Mouse (Mus musculus): ENCODE measurements around the gene Bicra. TPM values are rescaled to one million over a fixed set of nuclear protein-coding genes. Genes with fewer than 3 reads are reported as not detected.

Gene Bicra
- polyA plus RNA-seq, 1 experiment from 2014 or later, result 8.7 TPM

DNA sequence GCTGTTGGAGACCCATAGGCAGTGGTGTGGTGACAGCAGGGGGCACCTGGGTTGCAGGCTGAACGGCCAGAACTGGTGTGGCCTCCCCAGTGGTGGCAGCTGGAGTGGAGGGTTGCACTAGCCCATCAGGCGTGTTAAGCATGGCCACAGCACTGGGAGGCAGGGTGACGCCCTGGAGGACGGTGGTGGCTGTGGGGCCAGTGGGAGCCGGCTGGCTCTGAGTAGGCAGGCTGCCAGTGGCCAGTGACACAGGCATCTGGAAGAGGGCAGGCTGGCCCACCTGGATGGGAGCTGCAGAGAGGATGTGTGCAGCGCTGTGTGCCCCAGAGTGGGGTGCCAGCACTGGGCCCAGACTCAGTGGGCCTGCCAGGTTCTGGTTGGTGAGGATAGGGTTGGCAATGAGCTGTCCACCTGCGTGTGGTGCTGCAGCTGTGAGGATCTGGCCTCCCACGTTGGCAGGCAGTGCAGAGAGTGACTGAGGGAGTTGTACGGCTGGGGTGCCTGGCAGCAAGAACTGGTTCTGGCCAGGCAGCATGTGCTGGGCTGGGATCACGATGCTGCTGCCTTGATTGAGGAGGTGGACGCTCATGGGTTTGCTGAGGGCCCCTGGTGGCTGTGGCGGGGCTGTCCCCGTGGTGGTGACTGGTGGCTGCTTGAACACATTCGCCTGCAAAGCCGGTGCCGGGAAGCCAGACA, 59.9 kb downstream of the Bicra start:
- H3K36me3 ChIP-seq (ENCODE audit: inconsistent target), result peaks cover 40% of the 10 kb centered on the region; the same call in 1 of the 2 replicates
- peaks cover 2% of the 10 kb centered on the region; the same call in 1 of the 2 replicates for H3K79me2 ChIP-seq (ENCODE audit: inconsistent target)
- H3K27ac ChIP-seq, result no peak overlapping the region
- WGBS (ENCODE audit: missing documents), result 96% methylated on average over 11 of the region's 16 CpGs
- H3K4me3 ChIP-seq (ENCODE audit: inconsistent target), result no peak overlapping the region

DNA sequence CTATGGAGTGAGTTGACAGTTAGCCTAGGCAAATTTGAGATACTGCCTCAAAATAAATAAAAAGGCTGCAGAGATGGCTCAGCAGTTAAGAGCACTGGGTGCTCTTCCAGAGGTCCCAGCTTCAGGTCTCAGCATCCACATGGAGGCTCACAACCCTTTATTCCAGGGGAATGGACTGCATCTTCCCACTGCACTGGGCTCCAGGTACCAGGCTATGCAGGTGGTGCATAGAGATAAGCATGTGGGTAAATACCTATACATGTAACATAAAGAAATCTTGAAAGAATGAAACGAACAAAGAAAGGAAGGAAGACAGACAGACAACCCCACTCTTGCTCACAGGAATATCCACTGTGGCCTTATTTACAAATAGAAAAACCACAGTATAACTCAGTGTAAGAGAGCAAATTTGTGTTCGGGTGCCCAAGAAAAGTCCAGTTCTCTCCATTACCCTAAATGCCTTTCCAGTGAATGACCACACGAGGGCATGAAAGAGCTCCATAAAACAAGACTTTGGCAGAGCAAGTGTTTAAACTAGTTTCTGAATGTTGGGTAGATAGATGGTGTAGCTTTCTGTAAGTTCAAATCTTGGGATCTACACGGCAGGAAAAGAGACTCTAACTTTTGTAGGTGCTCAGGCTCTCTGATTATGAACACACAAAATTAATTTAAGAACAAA, 64.9 kb downstream of the Bicra start:
- no peak overlapping the region for H3K27ac ChIP-seq
- H3K4me3 ChIP-seq (ENCODE audit: inconsistent target), result no peak overlapping the region
- WGBS (ENCODE audit: missing documents), result 18% methylated on average over 4 of the region's 4 CpGs
- peaks cover 22% of the 10 kb centered on the region; the same call in 1 of the 2 replicates for H3K79me2 ChIP-seq (ENCODE audit: inconsistent target)
- peaks cover 37% of the 10 kb centered on the region for H3K36me3 ChIP-seq (ENCODE audit: inconsistent target)

DNA sequence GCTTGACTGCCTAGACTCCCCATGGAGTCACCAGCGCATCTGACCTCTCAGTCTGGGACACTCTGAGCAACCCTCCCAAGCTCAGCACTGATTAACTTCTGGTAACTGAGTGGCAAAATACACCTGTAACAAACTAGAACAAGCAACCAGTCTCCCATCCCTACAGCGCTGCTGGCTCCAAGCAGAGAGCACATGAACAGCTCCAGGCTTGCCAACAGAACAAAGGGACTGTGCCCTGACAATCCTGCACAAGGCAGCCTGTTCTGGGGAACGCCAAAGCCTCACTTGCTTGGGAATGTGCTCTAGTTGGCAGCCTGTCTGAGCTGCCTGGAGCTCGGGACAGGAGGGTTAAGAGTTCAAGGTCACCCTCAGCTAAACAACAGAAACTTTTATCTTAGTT, 66.2 kb downstream of the Bicra start:
- Histone ChIP-seq H3K4me3 (ENCODE audit: inconsistent target) (no peak overlapping the region), H3K27ac (no peak overlapping the region), H3K79me2 (ENCODE audit: inconsistent target) (peaks cover 22% of the 10 kb centered on the region; the same call in 1 of the 2 replicates), H3K36me3 (ENCODE audit: inconsistent target) (peaks cover 42% of the 10 kb centered on the region)
- 96% methylated on average over 4 of the region's 4 CpGs for WGBS (ENCODE audit: missing documents)

DNA sequence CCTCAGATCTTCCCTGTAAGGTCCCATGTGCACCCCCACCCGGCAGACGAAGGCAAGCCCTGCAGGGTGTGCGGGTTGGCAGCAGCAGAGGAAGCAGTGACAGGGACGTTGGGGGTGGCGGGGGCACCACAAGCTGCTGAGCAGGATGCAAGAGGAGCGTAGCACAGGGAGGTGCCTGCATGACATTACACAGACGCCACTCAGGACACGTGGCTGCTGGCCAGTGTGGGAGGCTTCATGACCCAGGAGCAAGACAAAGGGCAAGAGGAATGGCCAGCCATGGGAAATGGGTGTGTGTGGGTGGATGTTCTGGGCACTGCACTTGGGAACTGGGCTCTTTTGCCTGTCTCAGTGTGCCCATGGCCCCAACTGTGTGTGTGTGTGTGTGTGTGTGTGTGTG, 67.5 kb downstream of the Bicra start:
- Histone ChIP-seq H3K79me2 (ENCODE audit: inconsistent target) (peaks cover 22% of the 10 kb centered on the region; the same call in 1 of the 2 replicates), H3K4me3 (ENCODE audit: inconsistent target) (no peak overlapping the region), H3K36me3 (ENCODE audit: inconsistent target) (peaks cover 40% of the 10 kb centered on the region), H3K27ac (no peak overlapping the region)
- 72% methylated on average over 8 of the region's 8 CpGs for WGBS (ENCODE audit: missing documents)

DNA sequence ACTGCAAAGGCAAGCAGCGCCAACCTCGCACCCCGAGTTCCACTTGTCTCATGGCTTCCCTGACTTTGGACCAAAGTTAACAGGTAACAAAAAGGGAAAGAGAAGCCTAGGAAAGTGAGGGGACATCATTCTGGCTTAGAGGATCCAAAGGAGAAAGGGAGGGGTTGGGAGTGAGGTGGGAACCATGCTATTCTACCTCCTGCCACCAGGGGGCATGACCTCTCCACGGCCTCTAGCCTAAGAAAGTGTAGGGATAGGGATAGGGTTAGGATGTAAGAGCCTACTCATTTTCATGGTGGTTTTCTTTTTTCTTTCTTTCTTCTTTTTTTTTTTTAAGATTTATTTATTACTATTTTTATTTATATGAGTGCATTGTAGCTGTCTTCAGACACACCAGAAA, 71.8 kb downstream of the Bicra start:
- WGBS (ENCODE audit: missing documents), result 72% methylated on average over 4 of the region's 4 CpGs
- Histone ChIP-seq H3K27ac (no peak overlapping the region), H3K36me3 (ENCODE audit: inconsistent target) (peaks cover 57% of the 10 kb centered on the region), H3K79me2 (ENCODE audit: inconsistent target) (peaks cover 4% of the 10 kb centered on the region; the same call in 1 of the 2 replicates), H3K4me3 (ENCODE audit: inconsistent target) (no peak overlapping the region)

DNA sequence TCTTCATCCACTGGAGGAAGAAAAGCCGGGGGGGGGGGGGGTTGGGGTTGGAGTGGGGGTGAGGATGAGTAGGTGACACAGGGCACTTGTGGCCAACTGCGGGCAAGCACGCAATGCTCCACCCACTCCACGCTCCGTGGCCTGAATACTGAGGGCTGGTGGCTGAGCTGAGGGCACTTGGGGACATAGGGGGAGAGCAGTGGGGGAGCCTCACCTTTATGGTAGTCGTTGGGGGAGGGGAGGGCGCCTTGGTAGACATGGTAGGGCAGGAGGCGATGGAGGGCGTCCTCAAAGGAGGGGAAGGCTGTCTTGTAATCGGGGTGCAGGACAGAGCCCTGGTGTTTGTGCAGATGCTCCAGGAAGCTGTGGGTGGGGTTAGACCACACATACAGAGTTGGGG, 72.3 kb downstream of the Bicra start:
- Histone ChIP-seq H3K36me3 (ENCODE audit: inconsistent target) (peaks cover 57% of the 10 kb centered on the region), H3K4me3 (ENCODE audit: inconsistent target) (no peak overlapping the region), H3K79me2 (ENCODE audit: inconsistent target) (no peaks in the 10 kb centered on the region), H3K27ac (no peak overlapping the region)
- 79% methylated on average over 6 of the region's 10 CpGs for WGBS (ENCODE audit: missing documents)

DNA sequence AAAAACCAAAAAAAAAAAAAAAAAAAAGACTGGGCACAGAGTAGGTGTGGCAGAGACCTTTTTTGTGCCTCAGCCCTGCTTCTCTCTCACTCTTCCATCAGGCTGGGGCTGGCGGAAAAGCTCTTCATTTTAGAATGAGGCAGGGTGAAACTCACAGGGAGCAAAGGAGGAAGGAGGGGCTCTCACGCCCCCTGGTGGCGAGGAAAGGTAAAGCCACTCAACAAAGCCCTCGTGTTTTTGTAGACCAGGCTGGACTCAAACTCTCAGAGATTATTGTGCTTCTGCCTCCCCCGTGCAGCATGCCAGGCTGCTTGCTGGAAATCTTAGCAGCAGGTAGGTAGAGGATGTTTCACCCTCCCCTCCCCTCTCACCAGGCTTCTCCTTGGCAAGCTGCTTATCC, 73.0 kb downstream of the Bicra start:
- Histone ChIP-seq H3K36me3 (ENCODE audit: inconsistent target) (peaks cover 57% of the 10 kb centered on the region), H3K27ac (no peak overlapping the region), H3K79me2 (ENCODE audit: inconsistent target) (no peaks in the 10 kb centered on the region), H3K4me3 (ENCODE audit: inconsistent target) (no peak overlapping the region)
- 31% methylated on average over 5 of the region's 5 CpGs for WGBS (ENCODE audit: missing documents)

DNA sequence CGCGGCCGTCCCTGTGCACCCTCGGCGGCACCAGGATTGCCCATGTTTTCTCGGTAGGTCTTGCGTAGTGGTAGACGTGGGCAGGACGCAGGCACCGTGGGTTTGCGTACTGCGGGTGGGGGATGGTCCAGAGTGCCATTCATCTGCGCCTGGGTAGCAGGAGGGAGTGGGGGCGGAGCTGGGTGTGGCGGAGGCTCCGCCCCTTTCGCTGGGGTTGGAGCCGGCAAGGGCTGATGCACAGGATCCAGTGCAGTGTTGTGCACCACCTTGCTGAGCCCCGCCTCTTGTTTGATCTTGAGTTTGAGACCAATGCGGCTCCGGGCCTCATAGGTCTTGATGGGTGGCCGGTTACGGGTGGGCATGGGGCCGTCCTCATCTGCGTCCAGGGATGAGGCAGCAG, 75.5 kb downstream of the Bicra start:
- WGBS (ENCODE audit: missing documents), result 95% methylated on average over 25 of the region's 25 CpGs
- no peaks in the 10 kb centered on the region for H3K79me2 ChIP-seq (ENCODE audit: inconsistent target)
- H3K4me3 ChIP-seq (ENCODE audit: inconsistent target), result no peak overlapping the region
- no peak overlapping the region for H3K27ac ChIP-seq
- peaks cover 40% of the 10 kb centered on the region for H3K36me3 ChIP-seq (ENCODE audit: inconsistent target)

DNA sequence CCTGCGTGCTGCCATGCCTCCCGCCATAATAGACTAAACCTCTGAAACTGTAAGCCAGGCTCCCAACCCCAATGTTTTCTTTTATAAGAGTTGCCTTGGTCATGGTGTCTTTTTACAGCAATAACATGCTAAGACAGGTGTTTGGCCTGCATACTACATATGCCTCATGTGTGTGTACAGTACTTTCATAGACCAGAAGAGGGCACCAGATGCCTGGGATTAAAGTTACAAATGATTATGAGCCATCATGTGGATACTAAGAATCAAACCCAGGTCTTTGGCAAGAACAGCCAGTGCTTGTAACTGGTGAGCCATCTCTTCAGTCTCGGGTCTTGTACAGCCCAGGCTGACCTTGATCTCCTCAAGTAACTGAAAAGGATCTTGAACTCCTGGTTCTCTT, 78.0 kb downstream of the Bicra start:
- 100% methylated on average over 2 of the region's 3 CpGs for WGBS (ENCODE audit: missing documents)
- Histone ChIP-seq H3K79me2 (ENCODE audit: inconsistent target) (no peaks in the 10 kb centered on the region), H3K27ac (no peak overlapping the region), H3K4me3 (ENCODE audit: inconsistent target) (no peak overlapping the region), H3K36me3 (ENCODE audit: inconsistent target) (peaks cover 28% of the 10 kb centered on the region)

DNA sequence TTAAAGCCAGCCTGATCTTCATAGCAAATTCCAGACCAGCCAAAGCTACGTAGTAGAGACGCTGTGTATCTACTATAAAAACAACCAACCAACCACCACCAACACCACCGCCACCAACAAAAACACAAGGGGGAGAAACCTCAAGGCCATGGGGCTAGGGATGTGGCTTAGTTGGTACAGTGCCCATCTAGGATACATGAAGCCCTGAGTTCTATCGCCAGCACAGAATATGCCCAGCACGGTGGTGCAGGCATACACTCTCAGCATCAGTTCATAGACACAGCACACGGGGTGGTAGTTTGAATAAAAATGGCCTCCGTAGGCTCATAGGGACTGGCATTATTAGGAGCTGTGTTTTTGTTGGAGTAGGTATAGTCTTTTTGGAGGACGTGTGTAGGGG, 79.4 kb downstream of the Bicra start:
- H3K27ac ChIP-seq, result no peak overlapping the region
- no peaks in the 10 kb centered on the region for H3K79me2 ChIP-seq (ENCODE audit: inconsistent target)
- H3K36me3 ChIP-seq (ENCODE audit: inconsistent target), result peaks cover 15% of the 10 kb centered on the region; the same call in 1 of the 2 replicates
- 89% methylated on average over 8 of the region's 8 CpGs for WGBS (ENCODE audit: missing documents)
- H3K4me3 ChIP-seq (ENCODE audit: inconsistent target), result no peak overlapping the region

DNA sequence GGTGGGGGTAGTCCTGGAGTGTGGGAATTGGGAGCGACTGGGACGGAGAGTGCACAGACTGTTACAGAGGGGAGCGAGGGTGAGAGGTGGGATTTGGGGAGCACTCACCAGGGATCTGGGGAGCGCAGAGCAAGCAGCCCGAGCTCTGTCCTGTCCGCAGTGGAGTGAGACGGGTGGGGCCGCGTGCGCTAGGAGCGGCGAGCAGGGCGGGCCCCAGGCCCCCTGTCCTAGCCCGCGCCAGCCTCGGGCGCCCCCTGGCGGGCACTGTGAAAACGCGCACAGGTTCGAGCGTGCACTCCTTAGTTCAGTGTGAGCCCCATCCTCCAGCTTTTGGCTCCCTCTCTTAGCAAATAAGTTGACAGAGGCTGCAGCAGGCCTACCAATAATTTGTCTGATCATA, 80.4 kb downstream of the Bicra start, which contains the start of gene Ehd2:
TSS of gene Ehd2 (minus strand) at position 256 of the 400 bp plus-strand sequence.
- H3K4me3 ChIP-seq (ENCODE audit: inconsistent target), result no peak within 1 kb of the TSS
- WGBS (ENCODE audit: missing documents), result 5% methylated on average over 22 of the region's 22 CpGs
- H3K36me3 ChIP-seq (ENCODE audit: inconsistent target), result peaks cover 5% of the 10 kb centered on the region; the same call in 1 of the 2 replicates
- H3K27ac ChIP-seq, result no peak within 1 kb of the TSS
- H3K79me2 ChIP-seq (ENCODE audit: inconsistent target), result no peaks in the 10 kb centered on the region

DNA sequence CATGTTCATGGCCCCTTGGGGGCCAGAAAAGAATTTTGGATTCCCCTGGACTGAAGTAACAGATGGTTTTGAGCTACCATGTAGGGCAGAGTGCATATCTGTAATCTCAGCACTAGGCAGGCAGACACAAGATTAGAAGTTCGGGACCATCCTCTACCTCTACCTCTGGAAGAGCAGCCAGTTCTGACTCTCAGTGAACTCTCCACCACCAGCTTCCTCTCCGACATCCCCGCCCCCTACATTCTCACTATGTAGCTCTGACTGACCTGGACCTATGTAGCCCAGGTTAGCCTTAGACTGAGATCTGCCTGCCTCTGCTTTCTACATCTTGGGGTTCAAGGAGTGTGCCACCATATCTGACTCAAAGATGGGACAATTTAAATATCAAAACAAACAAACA, 81.2 kb downstream of the Bicra start:
- Histone ChIP-seq H3K79me2 (ENCODE audit: inconsistent target) (no peaks in the 10 kb centered on the region), H3K4me3 (ENCODE audit: inconsistent target) (no peak overlapping the region)
- 80% methylated on average over 3 of the region's 3 CpGs for WGBS (ENCODE audit: missing documents)

DNA sequence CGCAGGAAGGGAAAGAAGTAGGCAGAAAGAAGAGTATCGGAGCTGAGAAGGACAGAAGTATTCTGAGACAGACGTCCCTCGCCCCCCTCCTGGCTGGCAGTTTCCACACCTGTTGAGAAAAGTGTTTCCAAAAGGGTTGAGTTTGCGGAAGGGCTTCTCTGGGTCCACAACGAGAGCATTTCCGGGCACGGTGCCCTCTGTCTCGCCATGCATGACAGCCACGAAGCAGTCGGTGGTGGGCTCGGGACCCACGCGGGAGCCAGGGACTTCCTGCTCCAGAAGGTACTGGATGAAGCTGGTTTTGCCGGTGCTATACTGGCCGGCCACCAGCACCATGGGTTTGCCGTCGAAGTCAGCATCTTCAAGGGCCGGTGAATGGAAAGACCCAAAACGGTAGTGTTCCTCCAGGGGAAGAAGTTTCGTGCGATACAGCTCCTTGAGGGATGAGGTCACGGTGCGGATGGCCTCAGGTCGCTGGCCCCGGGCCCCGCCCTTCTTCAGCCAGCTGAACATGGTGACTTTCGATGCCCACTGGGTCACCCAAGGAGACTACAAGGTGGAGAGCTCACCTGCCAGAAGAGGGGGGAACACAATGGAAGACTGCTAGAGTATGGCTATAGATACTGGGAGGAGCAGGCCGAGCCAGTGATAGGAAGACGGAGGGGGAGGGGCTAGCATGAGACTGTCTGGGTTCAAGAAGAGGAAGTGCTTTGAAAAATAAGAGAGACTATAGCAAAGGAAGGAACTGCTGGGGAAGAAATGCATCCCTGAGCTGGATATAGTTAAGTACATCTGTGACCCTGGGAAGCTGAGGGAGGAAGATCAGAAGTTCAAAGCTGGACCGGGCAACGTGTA, 83.7 kb downstream of the Bicra start:
- Histone ChIP-seq H3K27ac (no peak overlapping the region), H3K36me3 (ENCODE audit: inconsistent target) (no peaks in the 10 kb centered on the region), H3K79me2 (ENCODE audit: inconsistent target) (no peaks in the 10 kb centered on the region), H3K4me3 (ENCODE audit: inconsistent target) (no peak overlapping the region)
- 77% methylated on average over 31 of the region's 32 CpGs for WGBS (ENCODE audit: missing documents)

More for the DNA sequence above, 81.2 kb downstream of the Bicra start:
- peaks cover 3% of the 10 kb centered on the region; the same call in 1 of the 2 replicates for H3K36me3 ChIP-seq (ENCODE audit: inconsistent target)
- no peak overlapping the region for H3K27ac ChIP-seq
